ENCODE assay signal across 16 mouse cellular contexts in genomic region chrX:93663919-93664586, GRCm38 (mm10). TPM values are rescaled to one million over a fixed set of nuclear protein-coding genes. Genes with fewer than 3 reads are reported as not detected.
"Had no signal": no experiment of that assay in that cellular context is flagged by ENCODE, and none has a peak within 500 bp of the region (broad histone marks: within the 10 kb centered on the region; RNA-seq: fewer than 3 reads in every experiment).

No protein-coding gene starts in this region.

- DNase-seq: kidney, adult 18-20 months; kidney, adult 9 months; kidney, postnatal 25 days; layer of hippocampus, postnatal 36 days; lung, embryonic 14.5 days; midbrain, embryonic 14.5 days; thymus, adult 18-20 months; thymus, postnatal 36 days had no signal

- H3K36me3 ChIP-seq: limb, embryonic 10.5 days; limb, embryonic 13.5 days; midbrain, embryonic 10.5 days had no signal

- H3K9ac ChIP-seq: limb, embryonic 13.5 days; lung, embryonic 14.5 days had no signal

- H3K4me1 ChIP-seq: limb, embryonic 10.5 days; limb, embryonic 13.5 days; midbrain, embryonic 10.5 days had no signal

- ATAC-seq: intestine, embryonic 16.5 days; lung, postnatal 0 days had no signal

- H3K9me3 ChIP-seq: limb, embryonic 10.5 days; limb, embryonic 13.5 days; megakaryocyte, embryonic 14.5 days; midbrain, embryonic 10.5 days had no signal

- H3K4me2 ChIP-seq: limb, embryonic 13.5 days; lung, embryonic 14.5 days had no signal

- H3K4me3 ChIP-seq: limb, embryonic 10.5 days; limb, embryonic 13.5 days; megakaryocyte, embryonic 14.5 days; midbrain, embryonic 10.5 days had no signal

- H3K27me3 ChIP-seq: limb, embryonic 13.5 days; megakaryocyte, embryonic 14.5 days had no signal

- H3K27ac ChIP-seq: limb, embryonic 10.5 days; limb, embryonic 13.5 days; macrophage; midbrain, embryonic 10.5 days had no signal

RNA-seq across cellular contexts. Expression of gene Pcyt1b, which starts 9.4 kb away (rescaled TPM):
- total RNA-seq: liver, adult 2 months had no signal
